Mouse (Mus musculus): Measurements from ENCODE around the gene Rpl10. TPM values are rescaled to one million over a fixed set of nuclear protein-coding genes. Genes with fewer than 3 reads are reported as not detected.
A peak's percentile ranks its signal among the peaks of the same experiment; 100 is the strongest.

Gene Rpl10
- total RNA-seq, 1 experiment from 2014 or later = 1,358 TPM

DNA sequence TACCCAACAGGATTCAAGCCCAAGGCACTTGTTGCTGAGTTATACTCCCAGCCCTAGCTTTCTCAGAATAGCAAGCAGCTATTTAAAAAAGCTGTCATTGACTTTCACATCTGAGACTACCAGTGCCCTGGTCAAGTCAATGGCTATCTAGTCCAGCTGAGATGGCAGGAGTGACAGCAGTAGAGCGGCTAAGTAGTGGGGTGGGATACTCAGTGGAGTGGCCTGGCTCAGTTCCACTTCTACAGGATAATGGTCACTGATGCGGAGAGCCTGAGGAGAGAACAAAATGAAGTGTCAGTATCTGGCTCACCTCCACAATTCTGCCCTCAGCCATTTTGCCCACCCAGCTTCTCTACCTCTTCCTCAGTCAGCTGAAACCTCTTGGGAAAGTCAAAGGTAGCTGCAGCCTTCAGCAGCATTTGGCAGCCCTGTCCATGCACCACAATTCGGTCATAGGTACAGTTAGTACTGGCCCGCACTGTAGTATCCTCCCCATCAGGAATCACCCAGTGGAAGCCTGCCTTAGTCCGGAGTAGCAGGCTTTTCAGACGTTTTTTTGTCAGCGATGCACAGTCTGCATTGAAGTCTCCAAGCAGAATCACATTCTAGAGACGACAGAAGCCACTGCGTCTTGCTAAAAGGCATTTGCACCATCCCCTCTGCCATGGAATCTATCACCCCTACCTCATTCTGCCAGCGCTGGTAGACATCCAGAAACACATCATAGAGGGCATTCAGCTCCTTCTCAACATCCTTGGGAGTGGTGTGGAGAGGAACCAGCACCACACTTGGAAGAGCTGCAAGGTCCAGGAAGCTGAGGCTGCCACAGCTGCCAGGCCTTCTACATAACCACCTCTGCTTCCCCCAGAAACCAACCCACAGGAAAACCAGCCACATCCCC, 3.1 kb downstream of the Rpl10 start:
- ATAC-seq (replicated peaks; ENCODE audit: insufficient number of reproducible peaks, low FRiP score, low TSS enrichment, poor library complexity, severe bottlenecking) = no peak

DNA sequence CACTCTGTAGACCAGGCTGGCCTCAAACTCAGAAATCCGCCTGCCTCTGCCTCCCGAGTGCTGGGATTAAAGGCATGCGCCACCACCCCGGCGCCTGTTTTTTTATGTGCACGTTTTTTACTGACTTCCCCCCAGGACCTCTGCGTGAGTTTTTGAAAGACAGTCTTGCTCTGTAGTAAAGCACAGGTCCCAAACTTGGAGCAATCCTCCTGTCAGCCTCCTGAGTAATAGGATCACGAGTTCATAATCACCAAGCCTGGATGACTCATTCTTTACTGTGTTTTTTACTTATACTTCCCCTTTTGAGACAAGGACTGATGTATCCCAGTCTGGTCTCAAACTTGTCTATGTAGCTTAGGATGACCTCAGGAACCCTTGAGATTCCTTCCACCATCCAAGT, 7.3 kb downstream of the Rpl10 start:
- ATAC-seq (replicated peaks; ENCODE audit: insufficient number of reproducible peaks, low FRiP score, low TSS enrichment, poor library complexity, severe bottlenecking) = peak; percentile 65

DNA sequence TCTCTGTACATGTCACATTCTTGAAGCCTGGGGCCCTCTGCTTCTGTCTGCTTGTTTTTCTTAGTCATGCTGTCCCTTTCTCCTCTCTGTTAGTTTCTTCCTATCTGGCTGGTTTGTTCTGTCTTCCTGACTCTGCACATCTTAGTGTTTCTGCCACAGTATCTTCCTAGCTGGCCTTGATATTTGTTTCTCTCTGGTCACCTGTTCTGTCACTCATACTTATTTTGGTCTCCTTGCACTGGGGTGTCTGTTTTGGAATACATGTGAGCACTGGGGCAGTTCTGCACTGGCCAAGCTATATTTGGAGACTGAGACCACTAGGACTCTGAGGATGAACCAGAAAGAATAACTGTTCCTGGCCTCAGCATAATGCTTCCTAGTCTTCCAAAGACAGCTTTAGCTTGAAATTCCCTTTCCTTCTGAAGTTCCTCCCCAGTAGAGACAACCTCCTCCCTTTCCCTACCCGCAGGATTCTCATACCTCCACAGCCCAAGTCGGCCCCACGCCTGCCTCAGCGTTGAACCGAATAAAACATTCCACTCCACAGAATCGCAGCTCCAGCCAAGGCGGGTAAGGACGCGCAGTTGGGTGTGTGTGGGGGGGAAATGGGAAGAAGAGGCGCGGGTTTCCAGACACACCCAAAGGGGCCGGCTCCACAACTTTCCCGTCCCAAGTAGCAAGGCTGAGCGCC, 10.6 kb downstream of the Rpl10 start:
- ATAC-seq (replicated peaks; ENCODE audit: insufficient number of reproducible peaks, low FRiP score, low TSS enrichment, poor library complexity, severe bottlenecking) = no peak

DNA sequence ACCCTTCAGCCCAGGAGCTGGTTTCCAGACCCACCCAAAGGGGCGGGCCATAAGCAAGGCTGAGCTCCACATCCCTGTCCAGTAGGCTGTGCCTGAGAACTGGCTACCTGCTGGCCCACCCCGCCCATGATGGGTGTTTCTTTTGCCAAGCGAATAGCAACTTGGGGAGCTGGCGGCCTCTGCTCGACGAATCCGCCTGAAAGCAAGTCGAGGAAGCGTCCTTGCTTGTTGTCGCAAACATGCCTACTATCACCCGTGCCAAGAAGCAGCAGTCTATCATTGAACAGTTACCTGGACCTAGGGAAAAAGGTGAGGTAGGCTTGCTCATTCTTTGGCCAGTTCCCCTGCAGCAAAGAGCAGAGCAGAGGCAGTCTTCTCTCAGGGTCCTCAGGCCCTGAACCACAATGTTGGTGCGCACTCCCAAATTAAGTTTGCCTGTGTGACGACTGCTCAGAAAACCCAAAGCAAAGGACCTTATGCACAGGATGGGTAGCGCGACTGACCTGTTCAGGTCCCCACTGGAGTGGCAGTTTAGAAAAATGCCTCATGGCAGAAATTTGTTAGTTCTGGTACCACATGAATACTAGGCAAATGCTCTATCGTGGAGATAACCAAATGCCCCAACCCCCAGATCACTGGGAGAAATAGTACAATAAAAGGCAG, 11.3 kb downstream of the Rpl10 start, which contains the start of the genes Taz and Dnase1l1:
Gene Taz, plus strand, starts transcription at position 181 of the 663 bp plus-strand sequence.
Gene Dnase1l1, minus strand, starts transcription at position 606 of the 663 bp plus-strand sequence.
- ATAC-seq (replicated peaks; ENCODE audit: insufficient number of reproducible peaks, low FRiP score, low TSS enrichment, poor library complexity, severe bottlenecking) = peak; percentile 75

DNA sequence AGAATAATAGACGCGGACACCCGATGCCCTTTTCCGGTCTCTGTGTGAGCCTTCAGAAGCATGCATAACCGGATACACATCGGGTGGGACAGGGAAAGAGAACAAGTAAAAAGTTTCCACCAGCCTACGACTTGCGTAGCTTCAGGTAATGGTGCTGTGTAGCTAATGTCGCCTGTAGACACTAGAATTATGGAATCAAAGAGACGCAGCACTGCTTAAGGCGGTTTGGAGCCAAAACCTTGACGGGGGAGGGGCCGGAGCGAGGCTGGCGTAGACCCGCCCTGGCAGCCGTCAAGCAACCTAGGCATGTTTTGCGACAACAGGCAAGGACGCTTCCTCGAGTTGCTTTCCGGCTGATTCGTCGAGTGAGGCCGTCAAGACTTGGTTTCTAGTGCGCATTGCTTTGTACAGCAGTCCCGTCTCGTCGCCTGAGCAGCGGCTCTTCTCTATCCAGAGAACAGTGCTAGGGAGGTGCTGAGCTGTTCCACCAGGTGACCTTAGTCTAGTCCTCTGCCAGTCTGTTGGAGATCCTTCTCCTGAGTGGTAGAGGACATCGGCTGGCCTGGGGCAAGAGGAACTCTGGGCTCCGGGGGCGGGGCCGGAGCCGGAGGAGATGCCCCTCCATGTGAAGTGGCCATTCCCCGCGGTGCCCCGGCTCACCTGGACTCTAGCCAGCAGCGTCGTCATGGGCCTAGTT, 11.9 kb downstream of the Rpl10 start:
- peak; percentile 89 for ATAC-seq (replicated peaks; ENCODE audit: insufficient number of reproducible peaks, low FRiP score, low TSS enrichment, poor library complexity, severe bottlenecking)

DNA sequence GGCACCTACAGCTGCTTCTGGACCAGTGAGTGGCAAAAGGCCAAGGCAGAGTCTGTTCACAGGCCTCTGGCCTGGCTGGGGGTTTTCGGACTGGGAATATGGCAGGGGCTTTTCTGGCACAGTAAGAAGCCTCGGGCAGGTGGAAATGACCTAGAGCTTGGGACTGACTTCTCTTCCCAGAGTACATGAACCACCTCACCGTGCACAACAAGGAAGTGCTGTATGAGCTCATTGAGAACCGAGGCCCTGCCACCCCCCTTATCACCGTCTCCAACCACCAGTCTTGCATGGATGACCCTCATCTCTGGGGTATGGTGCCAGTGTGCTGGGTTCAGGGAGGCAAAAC, 12.5 kb downstream of the Rpl10 start:
- ATAC-seq (replicated peaks; ENCODE audit: insufficient number of reproducible peaks, low FRiP score, low TSS enrichment, poor library complexity, severe bottlenecking) = no peak

DNA sequence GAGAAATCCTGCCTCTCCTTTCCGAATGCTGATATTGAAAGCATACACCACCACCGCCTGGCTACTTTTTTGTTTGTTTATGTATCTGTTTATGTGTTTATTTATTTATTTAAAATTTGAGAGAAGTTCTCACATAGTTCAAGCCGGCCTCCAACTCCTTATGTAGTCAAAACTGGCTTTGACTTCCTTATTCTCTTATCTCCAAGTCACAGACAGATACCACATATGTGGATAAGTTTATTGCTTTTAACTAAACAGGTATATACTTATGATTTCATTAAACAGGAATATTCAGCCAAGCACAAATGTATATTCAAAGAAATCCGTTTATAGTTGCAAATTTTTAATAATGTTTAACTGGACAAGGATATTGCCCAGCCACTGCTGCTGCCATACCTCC, 22.8 kb downstream of the Rpl10 start:
- ATAC-seq (replicated peaks; ENCODE audit: insufficient number of reproducible peaks, low FRiP score, low TSS enrichment, poor library complexity, severe bottlenecking) = no peak

DNA sequence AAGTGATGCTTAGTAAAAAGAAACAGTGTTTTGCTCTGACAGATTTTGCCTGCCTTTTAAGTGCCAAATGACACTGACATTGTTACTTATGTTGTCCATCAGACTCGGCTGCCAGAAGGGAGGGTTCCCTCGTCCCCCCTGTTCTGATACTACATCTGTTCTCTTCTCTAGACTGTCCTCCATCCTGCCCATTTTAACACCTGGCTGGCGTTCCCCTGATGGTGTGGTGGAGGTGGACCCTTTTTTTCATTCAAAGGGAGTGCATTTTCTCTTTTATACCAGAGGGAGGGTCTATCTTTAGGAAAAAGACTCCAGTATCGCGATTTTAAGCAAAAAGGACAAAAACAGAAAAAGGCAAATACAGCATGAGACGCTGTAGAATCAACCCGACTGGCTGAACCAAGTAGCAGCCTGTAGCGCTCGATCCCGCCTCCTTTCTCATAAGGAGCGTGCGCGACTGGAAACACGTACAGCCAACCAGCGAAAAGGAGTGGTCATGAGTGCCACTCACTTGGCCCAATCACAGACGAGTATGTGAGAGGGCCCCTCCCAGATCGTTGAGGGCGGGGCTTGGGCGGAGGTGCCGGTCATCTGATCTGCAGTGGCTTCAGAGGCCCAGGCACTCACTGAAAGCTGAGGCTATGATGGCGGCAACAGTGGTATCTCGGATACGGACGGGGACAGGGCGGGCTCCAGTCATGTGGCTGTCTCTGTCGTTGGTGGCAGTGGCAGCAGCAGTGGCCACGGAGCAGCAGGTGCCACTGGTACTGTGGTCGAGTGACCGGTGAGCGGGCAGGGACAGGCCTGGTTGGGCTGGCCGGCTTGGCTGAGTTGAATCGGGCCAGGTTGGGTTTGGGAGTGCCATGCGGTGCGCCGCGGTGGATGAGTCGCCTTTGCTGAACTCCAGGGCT, 26.2 kb downstream of the Rpl10 start, which contains the start of gene Atp6ap1:
Gene Atp6ap1, plus strand, starts transcription at position 560 of the 911 bp plus-strand sequence.
- ATAC-seq (replicated peaks; ENCODE audit: insufficient number of reproducible peaks, low FRiP score, low TSS enrichment, poor library complexity, severe bottlenecking) = peak; percentile 99

DNA sequence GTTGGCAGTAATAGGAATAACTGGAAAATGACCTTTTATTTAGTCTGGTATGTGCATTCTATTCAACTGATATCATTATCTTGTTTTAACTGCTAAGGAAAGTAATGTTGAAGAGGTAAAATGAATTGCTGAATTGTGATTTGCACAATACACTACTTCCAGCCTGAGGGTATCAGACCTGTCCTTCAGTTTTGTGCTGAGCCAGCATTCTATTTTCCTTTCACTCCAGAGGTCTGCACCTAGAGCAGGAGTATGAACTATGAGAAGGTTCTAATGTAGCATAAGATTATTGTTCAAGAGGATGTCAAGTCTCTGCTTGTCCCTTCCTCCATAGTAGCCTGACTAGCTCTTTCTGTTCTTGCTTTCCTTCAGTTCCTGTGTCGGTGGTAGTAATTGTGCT, 27.7 kb downstream of the Rpl10 start:
- ATAC-seq (replicated peaks; ENCODE audit: insufficient number of reproducible peaks, low FRiP score, low TSS enrichment, poor library complexity, severe bottlenecking) = no peak

DNA sequence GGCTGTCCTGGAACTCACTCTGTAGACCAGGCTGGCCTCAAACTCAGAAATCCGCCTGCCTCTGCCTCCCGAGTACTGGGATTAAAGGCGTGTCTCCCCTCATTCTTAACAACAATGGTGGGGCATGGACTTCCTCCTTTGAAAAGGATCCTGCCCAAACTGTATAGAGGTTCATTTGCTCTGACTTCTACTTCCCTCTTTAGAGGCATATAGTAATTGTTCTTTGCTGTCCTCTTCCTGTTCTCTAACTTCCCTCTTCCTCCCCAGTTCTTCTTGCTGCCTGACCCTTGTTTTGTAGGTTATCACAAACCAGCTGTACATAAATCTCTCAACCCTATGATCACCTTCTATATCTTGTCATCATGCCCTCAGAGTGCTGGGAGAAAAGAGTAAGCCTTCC, 29.1 kb downstream of the Rpl10 start:
- peak; percentile 61 for ATAC-seq (replicated peaks; ENCODE audit: insufficient number of reproducible peaks, low FRiP score, low TSS enrichment, poor library complexity, severe bottlenecking)

DNA sequence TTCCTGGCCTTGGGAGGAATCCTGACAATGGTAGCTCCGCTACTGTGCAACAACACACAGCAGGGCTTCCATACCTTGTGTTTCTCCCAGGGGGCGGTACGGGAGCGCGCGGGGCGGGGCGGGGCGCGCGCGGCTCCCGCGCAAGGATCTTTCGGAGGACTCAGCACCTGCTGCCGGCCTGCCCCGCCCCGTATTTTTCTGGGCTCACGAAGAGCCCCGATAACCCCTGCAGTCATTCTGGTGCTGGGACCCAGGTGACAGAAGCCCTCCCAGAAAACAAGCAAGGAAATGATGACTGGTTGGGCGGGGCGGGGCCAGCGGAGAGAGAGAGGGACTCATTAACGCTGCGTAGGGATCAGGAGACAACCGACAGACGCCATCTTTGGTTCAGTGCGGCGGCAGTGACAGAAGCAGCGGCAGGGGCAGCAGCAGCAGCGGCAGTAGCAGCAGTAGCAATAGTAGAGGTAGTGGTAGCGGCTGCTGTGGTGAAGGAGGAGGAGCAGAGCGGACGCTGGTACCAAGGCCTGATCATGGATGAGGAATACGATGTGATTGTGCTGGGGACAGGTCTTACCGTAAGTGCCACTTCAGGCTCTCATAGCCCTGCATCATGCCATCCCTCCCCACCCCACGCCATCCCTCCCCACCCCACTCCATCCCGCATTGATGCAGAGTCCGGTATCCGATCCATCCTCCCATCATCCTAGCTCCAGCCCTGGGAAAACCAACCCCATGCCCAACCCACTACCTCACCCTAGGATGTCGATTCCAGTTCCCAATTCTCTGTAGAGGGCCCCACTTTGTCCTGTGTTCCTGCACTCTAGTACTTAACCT, 34.5 kb downstream of the Rpl10 start, which contains the start of gene Gdi1:
Gene Gdi1, plus strand, starts transcription at position 132 of the 834 bp plus-strand sequence.
- ATAC-seq (replicated peaks; ENCODE audit: insufficient number of reproducible peaks, low FRiP score, low TSS enrichment, poor library complexity, severe bottlenecking) = peak; percentile 85

DNA sequence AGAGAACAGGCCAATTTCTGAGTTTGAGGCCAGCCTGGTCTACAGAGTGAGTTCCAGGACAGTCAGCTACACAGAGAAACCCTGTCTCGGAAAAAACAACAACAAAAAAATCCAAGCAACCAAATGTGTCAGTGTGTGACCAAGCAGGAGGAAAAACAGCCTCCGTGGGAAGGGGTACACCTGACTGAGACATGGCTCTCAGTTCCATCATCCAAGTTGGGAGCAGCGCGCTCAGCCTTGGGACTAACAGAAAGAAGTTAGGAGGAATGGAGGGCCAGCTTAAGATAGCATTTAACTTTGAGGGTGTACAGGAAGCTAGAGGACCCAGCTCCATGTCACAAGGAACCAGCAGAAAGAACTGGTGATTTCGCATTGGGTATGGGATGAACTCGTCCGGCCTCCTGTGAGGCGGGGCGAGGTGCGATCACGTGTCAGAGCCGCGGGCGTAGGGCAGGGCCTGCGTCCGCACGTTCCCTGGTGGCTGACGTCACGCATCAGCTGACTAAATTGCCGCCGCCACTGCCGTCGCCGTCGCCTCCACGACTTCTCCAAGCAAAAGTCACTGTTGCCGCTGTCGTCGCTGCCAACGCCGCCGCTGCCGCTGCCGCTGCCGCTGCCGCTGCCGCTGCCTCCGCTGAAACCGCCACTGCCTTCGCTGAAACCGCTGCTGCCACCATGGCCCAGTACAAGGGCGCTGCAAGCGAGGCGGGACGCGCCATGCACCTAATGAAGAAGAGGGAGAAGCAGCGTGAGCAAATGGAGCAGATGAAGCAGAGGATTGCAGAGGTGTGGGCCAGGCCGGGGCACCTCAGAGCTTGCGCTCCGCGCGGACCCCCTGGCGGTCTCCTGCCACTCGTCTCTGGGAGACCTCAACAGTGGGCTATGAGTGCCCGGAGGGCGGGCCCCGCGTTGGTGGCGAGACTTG, 42.2 kb downstream of the Rpl10 start, which contains the start of gene Fam50a:
Gene Fam50a, plus strand, starts transcription at position 494 of the 925 bp plus-strand sequence.
- ATAC-seq (replicated peaks; ENCODE audit: insufficient number of reproducible peaks, low FRiP score, low TSS enrichment, poor library complexity, severe bottlenecking) = peak; percentile 99

Measured in monocyte, adult 5-6 weeks (primary cell).